Mouse (Mus musculus): ENCODE results near the gene Slc22a6. TPM values are rescaled to one million over a fixed set of nuclear protein-coding genes. Genes with fewer than 3 reads are reported as not detected.

Slc22a6 gene
- polyA plus RNA-seq, 1 experiment, result not detected

DNA sequence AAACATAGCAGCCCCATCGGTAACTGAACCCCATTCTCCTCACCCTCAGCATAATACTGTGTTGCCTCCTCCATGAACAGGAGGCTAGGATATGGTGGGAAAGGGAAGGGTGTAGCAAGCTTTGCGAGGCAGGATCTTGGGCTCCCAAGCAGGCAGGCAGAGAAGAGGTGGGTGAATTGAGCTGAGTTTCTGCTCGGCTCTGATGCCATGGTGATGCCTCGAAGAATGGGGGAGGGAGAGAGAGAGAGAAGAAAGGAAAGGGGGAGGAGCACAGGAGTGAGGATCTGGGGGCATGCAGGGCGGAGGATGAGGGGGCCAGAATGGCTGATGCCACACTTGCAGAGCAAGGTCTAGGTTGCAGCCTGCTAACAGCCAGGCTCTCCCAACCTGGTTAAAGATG lies 47.9 kb downstream of the Slc22a6 start:
- TF ChIP-seq CTCF (IDR thresholded peaks at IDR 0.05; ENCODE audit: insufficient read depth, low read length), result no peak
- TF ChIP-seq POLR2A (IDR thresholded peaks at IDR 0.05; ENCODE audit: borderline replicate concordance, extremely low read depth, low read depth, low read length), result no peak
- H3K4me3 ChIP-seq (replicated peaks; ENCODE audit: extremely low read depth, low read depth, low read length), result no peak overlapping the region
- peaks cover 9% of the 10 kb centered on the region for H3K4me1 ChIP-seq (ENCODE audit: control insufficient read depth, insufficient read depth, low read length)
- DNase-seq, result no peak
- WGBS, result 69% methylated on average over 5 of the region's 5 CpGs

DNA sequence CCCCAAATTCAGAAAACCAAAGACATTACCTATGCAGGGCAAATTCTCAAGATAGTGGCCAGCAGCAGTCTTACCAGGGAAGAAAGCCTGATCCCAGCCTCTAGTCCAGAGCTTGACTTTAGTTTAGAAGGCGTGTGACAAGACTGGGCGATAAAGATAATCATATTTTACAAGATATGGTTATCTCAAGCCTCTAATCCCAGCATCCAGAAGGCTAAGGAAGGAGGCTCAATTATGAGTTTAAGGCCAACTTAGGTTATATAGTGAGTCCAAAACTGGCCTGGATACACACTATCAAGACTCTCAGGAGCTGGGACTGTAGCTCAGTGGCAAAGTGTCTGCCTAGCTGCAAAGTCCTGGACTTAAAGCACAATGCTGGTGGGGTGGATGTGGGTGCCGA lies 55.0 kb downstream of the Slc22a6 start:
- TF ChIP-seq CTCF (IDR thresholded peaks at IDR 0.05; ENCODE audit: insufficient read depth, low read length) (no peak), POLR2A (IDR thresholded peaks at IDR 0.05; ENCODE audit: borderline replicate concordance, extremely low read depth, low read depth, low read length) (no peak)
- no peak overlapping the region for H3K4me3 ChIP-seq (replicated peaks; ENCODE audit: extremely low read depth, low read depth, low read length)
- DNase-seq, result no peak
- no peaks in the 10 kb centered on the region for H3K4me1 ChIP-seq (ENCODE audit: control insufficient read depth, insufficient read depth, low read length)
- WGBS, result 92% methylated on average over 3 of the region's 3 CpGs

DNA sequence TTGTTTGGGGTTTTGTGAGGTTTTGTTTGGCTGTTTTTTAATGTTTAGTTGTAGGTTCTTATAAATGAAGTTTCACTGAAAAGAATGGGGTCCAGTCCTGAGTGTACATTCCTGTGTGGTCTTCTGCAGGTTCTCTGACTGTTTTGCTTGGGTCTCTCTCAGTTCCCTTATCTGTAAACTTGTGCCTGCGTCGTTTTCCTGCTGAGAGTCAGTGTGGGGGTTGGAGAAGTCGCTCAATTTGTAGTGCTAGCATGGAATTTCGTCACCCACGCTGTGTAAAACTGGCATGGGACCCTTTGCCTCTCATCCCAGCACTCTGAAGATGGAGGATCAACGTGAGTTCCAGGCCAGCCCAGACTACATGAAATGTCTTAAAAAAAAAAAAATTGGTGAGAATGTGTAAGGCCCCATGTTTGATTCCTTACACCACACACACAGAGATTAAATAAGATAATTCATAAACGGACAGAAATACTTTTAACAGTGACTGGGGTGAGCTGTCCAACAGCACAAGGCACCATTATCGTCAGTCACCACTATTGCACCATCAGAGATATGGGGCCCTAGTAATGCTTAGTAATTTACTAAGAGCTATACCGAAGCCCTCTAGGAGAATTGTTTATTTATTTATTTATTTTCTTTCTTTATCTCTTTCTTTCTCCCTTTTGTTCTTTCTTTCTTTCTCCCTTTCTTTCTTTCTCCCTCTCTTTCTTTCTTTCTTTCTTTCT lies 55.7 kb downstream of the Slc22a6 start:
- no peak for TF ChIP-seq CTCF (IDR thresholded peaks at IDR 0.05; ENCODE audit: insufficient read depth, low read length)
- TF ChIP-seq POLR2A (IDR thresholded peaks at IDR 0.05; ENCODE audit: borderline replicate concordance, extremely low read depth, low read depth, low read length), result no peak
- 44% methylated on average over 9 of the region's 9 CpGs for WGBS
- DNase-seq, result no peak
- Histone ChIP-seq H3K4me3 (replicated peaks; ENCODE audit: extremely low read depth, low read depth, low read length) (no peak overlapping the region), H3K4me1 (ENCODE audit: control insufficient read depth, insufficient read depth, low read length) (no peaks in the 10 kb centered on the region)

Other genes with a start within 250 kb of the Slc22a6 start
- gene Slc22a30, start 212.9 kb upstream of the Slc22a6 start, polyA plus RNA-seq (2012; rRNA removed), result 0.06 TPM in 1 of 2 replicates, not detected in the other
- gene Slc22a8, start 26.8 kb upstream of the Slc22a6 start, polyA plus RNA-seq (2012; rRNA removed), result 0.07 TPM in 1 of 2 replicates, not detected in the other
- 0.89 and 1.7 TPM in 2 replicates for gene Chrm1, start 45.8 kb downstream of the Slc22a6 start, polyA plus RNA-seq (2012; rRNA removed)
- 263 and 265 TPM in 2 replicates for gene Slc3a2, start 105.3 kb downstream of the Slc22a6 start, polyA plus RNA-seq (2012; rRNA removed)
- gene Wdr74, start 117.8 kb downstream of the Slc22a6 start, polyA plus RNA-seq (2012; rRNA removed), result 19.5 and 21.3 TPM in 2 replicates
- gene 1700092M07Rik, start 122.7 kb downstream of the Slc22a6 start, polyA plus RNA-seq (2012; rRNA removed), result not detected in 2 replicates
- 79.0 and 88.0 TPM in 2 replicates for gene Stx5a, start 123.4 kb downstream of the Slc22a6 start, polyA plus RNA-seq (2012; rRNA removed)
- 61.4 and 85.3 TPM in 2 replicates for gene Nxf1, start 139.0 kb downstream of the Slc22a6 start, polyA plus RNA-seq (2012; rRNA removed)
- 188 and 217 TPM in 2 replicates for gene Tmem223, start 153.0 kb downstream of the Slc22a6 start, polyA plus RNA-seq (2012; rRNA removed)
- gene Tmem179b, start 156.4 kb downstream of the Slc22a6 start, polyA plus RNA-seq (2012; rRNA removed), result 88.7 and 103 TPM in 2 replicates
- gene Taf6l, start 168.4 kb downstream of the Slc22a6 start, polyA plus RNA-seq (2012; rRNA removed), result 8.6 and 9.0 TPM in 2 replicates
- gene Polr2g, start 180.5 kb downstream of the Slc22a6 start, polyA plus RNA-seq (2012; rRNA removed), result 26.2 and 42.5 TPM in 2 replicates
- gene Zbtb3, start 184.5 kb downstream of the Slc22a6 start, polyA plus RNA-seq (2012; rRNA removed), result 1.9 and 2.3 TPM in 2 replicates
- 8.5 and 12.8 TPM in 2 replicates for gene Ttc9c, start 201.3 kb downstream of the Slc22a6 start, polyA plus RNA-seq (2012; rRNA removed)
- 25.4 and 28.0 TPM in 2 replicates for gene Hnrnpul2, start 202.0 kb downstream of the Slc22a6 start, polyA plus RNA-seq (2012; rRNA removed)
- gene AC129217.1, start 211.7 kb downstream of the Slc22a6 start, polyA plus RNA-seq (2012; rRNA removed), result not detected in 2 replicates
- 140 and 164 TPM in 2 replicates for gene Bscl2, start 219.4 kb downstream of the Slc22a6 start, polyA plus RNA-seq (2012; rRNA removed)
- 0.11 and 0.19 TPM in 2 replicates for gene Gng3, start 221.2 kb downstream of the Slc22a6 start, polyA plus RNA-seq (2012; rRNA removed)
- 2.1 and 3.4 TPM in 2 replicates for gene Lrrn4cl, start 232.7 kb downstream of the Slc22a6 start, polyA plus RNA-seq (2012; rRNA removed)